Mouse (Mus musculus): ENCODE results near the gene Nek2. TPM values are rescaled to one million over a fixed set of nuclear protein-coding genes. Genes with fewer than 3 reads are reported as not detected.

The Nek2 gene
- polyA plus RNA-seq, 1 experiment = not detected

DNA sequence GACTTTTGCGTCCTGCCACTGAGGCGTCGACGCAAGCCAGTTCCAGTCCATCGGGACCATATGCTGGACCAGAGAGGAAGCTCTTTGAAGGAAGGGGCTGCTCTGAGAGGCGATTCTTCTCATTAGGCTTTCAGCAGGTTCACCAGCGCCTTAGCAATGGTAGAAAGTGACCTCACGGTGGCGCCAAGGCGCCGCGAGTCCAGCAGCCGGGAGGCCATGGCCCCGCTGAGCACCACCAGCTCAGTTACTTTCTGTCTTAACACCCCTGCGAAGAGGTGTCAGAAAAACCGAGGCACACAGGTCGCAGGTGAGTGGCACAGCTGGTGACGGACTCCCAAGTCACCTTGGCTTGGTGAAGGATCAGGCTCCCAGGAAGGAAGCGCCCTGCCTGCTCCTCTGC lies 13.6 kb downstream of the Nek2 start:
- H3K4me3 ChIP-seq (ENCODE audit: insufficient read depth, low read depth, low read length) = no peak overlapping the region
- H3K27ac ChIP-seq (replicated peaks; ENCODE audit: low read depth, low read length) = no peak overlapping the region
- H3K4me1 ChIP-seq (ENCODE audit: control insufficient read depth, insufficient read depth, insufficient read length, low read length) = no peaks in the 10 kb centered on the region

DNA sequence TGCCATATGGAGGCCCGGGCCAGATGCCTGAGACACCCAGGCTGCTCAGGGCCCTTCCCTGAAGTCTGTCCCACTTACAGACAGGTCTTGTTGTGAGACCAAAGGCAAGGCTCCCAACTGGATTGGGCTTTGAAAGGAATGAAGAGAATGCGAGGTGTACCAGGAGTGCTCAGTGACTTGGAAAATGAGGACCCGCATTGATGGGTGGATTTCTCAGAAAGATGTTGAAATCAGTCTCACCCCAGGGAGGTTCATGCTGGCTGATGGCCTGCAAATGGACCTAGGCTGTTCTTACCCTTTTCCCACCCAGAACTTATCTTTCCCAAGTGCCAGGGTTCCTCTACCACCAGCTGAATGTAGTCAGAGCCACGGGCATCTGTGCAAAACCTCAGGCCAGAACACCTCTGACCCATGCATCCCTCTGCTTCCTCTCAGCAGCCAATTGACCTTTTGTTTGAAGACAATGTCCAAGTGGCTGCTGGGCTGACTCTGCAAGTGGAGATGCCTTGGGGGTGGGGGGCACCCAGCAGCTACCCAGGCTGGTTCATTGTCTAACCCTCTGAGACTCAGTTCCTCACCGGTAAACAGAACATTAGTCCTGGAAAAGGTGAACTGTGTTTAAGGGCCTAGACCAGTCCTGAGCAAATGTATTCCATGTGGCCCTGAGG lies 15.2 kb downstream of the Nek2 start:
- H3K4me1 ChIP-seq (ENCODE audit: control insufficient read depth, insufficient read depth, insufficient read length, low read length) = no peaks in the 10 kb centered on the region
- H3K27ac ChIP-seq (replicated peaks; ENCODE audit: low read depth, low read length) = no peak overlapping the region
- H3K4me3 ChIP-seq (ENCODE audit: insufficient read depth, low read depth, low read length) = no peak overlapping the region

DNA sequence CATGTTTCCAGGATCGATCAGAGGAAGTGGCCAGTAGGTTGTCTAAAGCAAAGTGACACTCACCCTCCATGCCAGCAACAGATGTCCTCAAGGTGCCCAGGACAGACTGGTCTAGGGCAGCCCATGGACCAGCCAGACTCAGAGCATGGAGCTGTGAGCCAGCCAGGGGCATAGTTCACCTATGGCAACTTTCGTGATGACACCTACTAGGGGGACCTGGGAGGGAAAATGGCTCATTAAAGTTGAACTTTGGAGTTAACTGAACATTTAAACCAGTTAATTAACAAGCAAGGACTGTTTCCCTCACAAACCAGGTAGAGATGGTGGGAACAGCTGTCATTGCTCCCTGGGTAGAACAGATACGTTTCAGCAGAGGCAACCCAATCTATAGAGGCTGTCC lies 16.4 kb downstream of the Nek2 start:
- H3K27ac ChIP-seq (replicated peaks; ENCODE audit: low read depth, low read length) = no peak overlapping the region
- no peak overlapping the region for H3K4me3 ChIP-seq (ENCODE audit: insufficient read depth, low read depth, low read length)
- no peaks in the 10 kb centered on the region for H3K4me1 ChIP-seq (ENCODE audit: control insufficient read depth, insufficient read depth, insufficient read length, low read length)

DNA sequence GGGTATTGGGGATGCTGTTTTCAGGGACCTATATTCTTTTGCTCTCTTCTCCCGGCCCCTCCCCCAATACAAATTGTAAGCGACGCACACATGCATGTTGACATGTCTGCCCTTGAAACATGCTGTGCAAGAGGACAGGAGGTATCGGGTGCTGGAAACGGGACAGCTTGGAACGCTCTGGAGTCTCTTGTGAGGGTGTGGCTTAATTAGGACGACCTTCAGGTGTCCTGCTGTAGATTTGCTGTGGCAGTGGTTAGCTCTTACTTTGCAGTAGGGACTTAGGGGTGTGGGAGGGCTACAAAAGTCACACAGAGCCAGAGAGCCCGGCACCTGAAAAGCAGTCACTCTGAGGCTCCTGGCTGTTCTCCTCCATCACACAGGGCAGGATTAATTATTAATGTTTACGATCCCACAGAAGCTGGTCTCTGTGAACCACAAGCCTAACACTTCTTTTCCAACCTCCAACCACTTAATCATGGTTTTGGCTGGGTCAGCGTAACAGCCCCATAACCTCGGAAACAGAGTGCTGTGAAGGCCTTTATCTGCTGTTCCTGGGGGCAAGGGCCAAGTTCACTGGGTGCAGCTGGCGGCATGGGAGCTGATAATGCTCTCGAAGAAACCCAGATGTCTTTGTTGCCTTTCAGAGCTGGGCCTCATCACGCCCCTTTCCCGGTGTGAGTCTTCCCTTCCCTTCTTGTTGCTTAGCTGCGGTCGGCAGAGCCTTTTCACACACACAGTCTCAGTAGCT lies 17.9 kb downstream of the Nek2 start:
- no peaks in the 10 kb centered on the region for H3K4me1 ChIP-seq (ENCODE audit: control insufficient read depth, insufficient read depth, insufficient read length, low read length)
- H3K27ac ChIP-seq (replicated peaks; ENCODE audit: low read depth, low read length) = no peak overlapping the region
- H3K4me3 ChIP-seq (ENCODE audit: insufficient read depth, low read depth, low read length) = no peak overlapping the region

DNA sequence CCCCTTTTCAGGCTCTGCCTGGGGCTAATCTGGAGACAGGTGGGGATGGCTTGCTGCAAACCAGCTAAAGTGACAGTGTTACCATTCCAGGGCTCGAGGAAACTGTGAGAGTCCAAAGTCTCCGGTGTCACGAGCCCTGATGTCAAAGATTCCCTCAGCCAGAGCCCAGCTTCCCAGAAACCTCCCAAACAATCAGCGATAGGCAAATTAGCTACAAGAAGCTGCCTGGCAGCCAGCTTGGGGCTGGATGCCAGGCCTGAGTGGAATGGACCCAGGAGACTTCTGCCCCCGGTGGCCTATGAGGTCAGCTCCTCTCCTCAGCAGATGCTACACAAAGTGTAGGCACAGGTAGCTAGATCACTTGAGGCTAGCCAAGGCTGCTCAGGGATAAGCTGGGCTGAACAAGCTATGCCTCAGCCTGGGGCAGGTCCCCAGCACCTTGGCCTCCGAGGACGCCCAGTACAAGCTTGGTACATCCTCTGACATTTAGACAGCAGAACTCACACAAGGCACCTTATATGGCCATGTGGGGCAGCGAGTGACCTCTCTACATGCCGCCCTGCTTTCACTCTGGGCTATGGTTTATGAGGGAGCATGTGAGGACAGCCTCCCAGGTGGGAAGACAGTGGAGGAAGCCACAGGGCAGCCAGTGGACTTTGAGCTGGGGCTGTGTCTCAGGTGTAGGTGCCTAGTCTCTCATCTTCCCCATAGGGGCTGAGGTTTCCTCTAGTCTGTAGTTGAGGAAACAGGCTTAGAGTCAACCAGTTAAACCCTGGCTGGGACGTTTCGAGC lies 19.7 kb downstream of the Nek2 start:
- Histone ChIP-seq H3K4me3 (ENCODE audit: insufficient read depth, low read depth, low read length) (no peak overlapping the region), H3K4me1 (ENCODE audit: control insufficient read depth, insufficient read depth, insufficient read length, low read length) (no peaks in the 10 kb centered on the region), H3K27ac (replicated peaks; ENCODE audit: low read depth, low read length) (no peak overlapping the region)

- no peaks in the 10 kb centered on the region for H3K4me1 ChIP-seq (ENCODE audit: control insufficient read depth, insufficient read depth, insufficient read length, low read length)
- no peak overlapping the region for H3K4me3 ChIP-seq (ENCODE audit: insufficient read depth, low read depth, low read length)
- H3K27ac ChIP-seq (replicated peaks; ENCODE audit: low read depth, low read length) = no peak overlapping the region
Observed at GRCm38 (mm10) chr1:191842247-191842646, 21.0 kb downstream of the Nek2 start.

DNA sequence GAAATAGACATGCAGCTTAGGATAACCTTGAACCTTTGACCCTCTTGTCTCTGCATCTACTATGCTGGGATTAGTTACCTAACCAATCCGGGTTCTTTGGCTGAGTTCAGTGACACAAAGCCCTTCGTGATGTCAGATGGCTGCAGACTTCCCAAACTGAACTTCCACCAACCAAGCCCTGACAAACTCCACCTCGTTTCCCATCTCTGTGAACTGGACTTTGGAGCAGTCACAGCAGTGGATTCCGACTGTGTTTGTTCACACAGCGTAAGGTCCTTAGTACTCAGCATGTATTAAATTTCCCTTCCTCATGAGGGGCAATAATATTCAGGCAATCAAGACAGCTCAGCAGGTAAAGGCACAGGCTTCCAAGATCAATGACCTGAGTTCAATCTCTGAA lies 25.4 kb downstream of the Nek2 start:
- Histone ChIP-seq H3K27ac (replicated peaks; ENCODE audit: low read depth, low read length) (no peak overlapping the region), H3K4me1 (ENCODE audit: control insufficient read depth, insufficient read depth, insufficient read length, low read length) (no peaks in the 10 kb centered on the region), H3K4me3 (ENCODE audit: insufficient read depth, low read depth, low read length) (no peak overlapping the region)

- no peak overlapping the region for H3K27ac ChIP-seq (replicated peaks; ENCODE audit: low read depth, low read length)
- H3K4me1 ChIP-seq (ENCODE audit: control insufficient read depth, insufficient read depth, insufficient read length, low read length) = no peaks in the 10 kb centered on the region
- H3K4me3 ChIP-seq (ENCODE audit: insufficient read depth, low read depth, low read length) = no peak overlapping the region
Observed at GRCm38 (mm10) chr1:191849501-191849900, 28.3 kb downstream of the Nek2 start.

GRCm38 (mm10) chr1:191853442-191853841 lies 32.2 kb downstream of the Nek2 start:
- no peak overlapping the region for H3K4me3 ChIP-seq (ENCODE audit: insufficient read depth, low read depth, low read length)
- H3K4me1 ChIP-seq (ENCODE audit: control insufficient read depth, insufficient read depth, insufficient read length, low read length) = no peaks in the 10 kb centered on the region

DNA sequence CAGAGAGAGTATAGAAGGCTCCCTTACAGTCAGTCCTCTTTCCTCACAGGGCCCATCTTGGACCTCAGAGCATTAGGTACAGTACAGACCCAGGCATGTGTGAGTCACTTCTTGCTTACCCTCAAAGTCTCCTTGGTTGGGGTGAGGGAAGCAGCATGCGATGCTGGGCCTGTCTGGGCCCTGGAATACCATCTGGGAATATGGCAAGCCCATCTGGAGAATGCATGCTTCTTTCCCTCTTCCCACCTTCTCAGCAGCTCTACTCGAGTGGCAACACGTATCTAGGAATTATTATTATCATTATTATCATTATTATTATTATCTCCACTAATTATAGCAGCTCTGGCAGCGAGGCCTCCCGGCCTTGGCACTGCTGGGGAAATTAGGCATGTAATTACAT lies 33.5 kb downstream of the Nek2 start:
- Histone ChIP-seq H3K4me1 (ENCODE audit: control insufficient read depth, insufficient read depth, insufficient read length, low read length) (no peaks in the 10 kb centered on the region), H3K27ac (replicated peaks; ENCODE audit: low read depth, low read length) (no peak overlapping the region), H3K4me3 (ENCODE audit: insufficient read depth, low read depth, low read length) (no peak overlapping the region)

More at GRCm38 (mm10) chr1:191853442-191853841, 32.2 kb downstream of the Nek2 start:
- H3K27ac ChIP-seq (replicated peaks; ENCODE audit: low read depth, low read length) = no peak overlapping the region

DNA sequence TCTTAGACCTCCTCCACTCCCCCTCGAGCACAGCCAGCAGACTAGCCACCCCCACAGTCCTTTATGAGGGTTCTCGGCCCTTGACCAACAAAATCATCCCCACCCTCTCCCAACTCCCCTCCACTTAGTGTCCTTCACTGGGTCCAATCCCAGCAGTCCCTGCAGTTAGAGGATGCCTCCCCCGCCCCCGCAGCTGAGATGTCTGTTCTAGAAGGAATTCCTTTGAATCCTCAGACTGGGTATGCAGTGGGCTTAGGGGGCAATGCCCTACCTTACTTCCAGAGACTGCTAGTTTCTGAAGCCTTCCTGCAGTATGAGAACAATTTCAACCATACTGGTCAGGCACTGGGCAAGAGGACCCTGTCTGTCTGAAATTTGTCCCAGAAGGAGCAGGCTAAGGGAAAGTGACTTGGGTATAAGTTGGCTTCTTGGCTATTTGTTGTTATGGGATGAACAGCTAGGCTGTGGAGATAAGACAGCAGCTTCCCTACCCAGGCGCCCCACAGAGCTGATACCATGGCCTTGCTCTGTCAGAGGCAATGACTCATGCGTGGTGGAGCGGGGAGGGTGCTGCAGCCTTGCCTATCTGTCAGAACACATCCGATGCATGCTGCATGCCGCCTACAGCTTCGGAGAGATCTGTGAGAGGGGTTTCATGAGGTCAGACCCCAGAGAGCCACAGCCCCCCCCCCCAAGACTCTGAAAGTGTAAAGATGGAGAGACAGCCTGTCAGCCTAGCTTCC lies 34.1 kb downstream of the Nek2 start:
- no peak overlapping the region for H3K4me3 ChIP-seq (ENCODE audit: insufficient read depth, low read depth, low read length)
- H3K27ac ChIP-seq (replicated peaks; ENCODE audit: low read depth, low read length) = no peak overlapping the region
- no peaks in the 10 kb centered on the region for H3K4me1 ChIP-seq (ENCODE audit: control insufficient read depth, insufficient read depth, insufficient read length, low read length)

DNA sequence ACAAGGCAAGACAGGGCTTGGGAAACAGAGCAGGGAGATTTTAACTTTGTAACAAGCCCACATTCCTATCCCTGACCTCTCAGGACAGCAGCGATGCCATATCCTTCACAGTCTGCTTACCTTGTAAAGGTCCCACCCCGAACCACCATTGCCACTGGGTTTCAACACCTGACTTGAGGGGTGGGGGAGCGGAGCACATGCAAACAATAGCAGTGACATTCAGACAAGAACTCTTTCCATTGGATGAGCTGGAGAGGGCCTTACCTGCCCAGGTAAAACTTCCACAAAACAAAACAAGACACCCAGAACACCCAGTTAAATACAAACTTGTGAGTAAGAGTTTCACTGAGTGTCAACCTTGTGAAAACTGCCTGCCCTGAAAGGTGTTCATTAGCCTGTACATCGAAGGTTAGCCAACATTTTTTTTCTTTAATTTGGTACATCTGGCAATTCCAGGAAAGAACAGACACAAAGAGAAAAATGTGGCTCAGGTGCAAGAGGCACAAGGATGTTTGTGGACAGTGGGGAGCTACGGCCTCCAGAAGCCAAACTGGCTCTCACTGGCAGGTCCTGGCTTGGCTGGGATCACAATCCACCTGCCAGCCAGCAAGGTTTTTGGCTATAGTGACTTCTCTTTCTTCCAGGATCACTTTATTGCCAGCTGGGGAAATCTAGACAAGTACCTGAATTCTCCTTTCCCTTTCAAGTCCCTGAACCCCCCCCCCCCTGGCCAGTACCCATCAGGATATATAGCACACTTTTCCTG lies 35.8 kb downstream of the Nek2 start:
- no peak overlapping the region for H3K27ac ChIP-seq (replicated peaks; ENCODE audit: low read depth, low read length)

GRCm38 (mm10) chr1:191858136-191858535 lies 36.9 kb downstream of the Nek2 start:
- no peaks in the 10 kb centered on the region for H3K4me1 ChIP-seq (ENCODE audit: control insufficient read depth, insufficient read depth, insufficient read length, low read length)
- no peak overlapping the region for H3K27ac ChIP-seq (replicated peaks; ENCODE audit: low read depth, low read length)
- no peak overlapping the region for H3K4me3 ChIP-seq (ENCODE audit: insufficient read depth, low read depth, low read length)

More for the DNA sequence above, 35.8 kb downstream of the Nek2 start:
- Histone ChIP-seq H3K4me3 (ENCODE audit: insufficient read depth, low read depth, low read length) (no peak overlapping the region), H3K4me1 (ENCODE audit: control insufficient read depth, insufficient read depth, insufficient read length, low read length) (no peaks in the 10 kb centered on the region)

GRCm38 (mm10) chr1:191859847-191860246 lies 38.6 kb downstream of the Nek2 start:
- Histone ChIP-seq H3K4me3 (ENCODE audit: insufficient read depth, low read depth, low read length) (no peak overlapping the region), H3K27ac (replicated peaks; ENCODE audit: low read depth, low read length) (no peak overlapping the region), H3K4me1 (ENCODE audit: control insufficient read depth, insufficient read depth, insufficient read length, low read length) (no peaks in the 10 kb centered on the region)
